Mouse (Mus musculus) gastrocnemius, adult 8-10 months (tissue): ENCODE results near the gene Ankrd17. TPM values are rescaled to one million over a fixed set of nuclear protein-coding genes. Genes with fewer than 3 reads are reported as not detected.

ENCODE experiments used
- DNase-seq, 2 experiments: peaks; one replicate each; pipeline ENCODE4 v3.0.0; 2022; ENCODE audit warnings: low spot score in 2 of 2
- total RNA-seq, 4 experiments: library from RNA; stranded (reverse); gene quantifications; 2 replicates each; pipeline ENCODE4 v1.2.4; 2022

Ankrd17 gene
- 10 to 100 TPM; 46.3 to 52.5 (median 48.1) TPM for total RNA-seq

DNA sequence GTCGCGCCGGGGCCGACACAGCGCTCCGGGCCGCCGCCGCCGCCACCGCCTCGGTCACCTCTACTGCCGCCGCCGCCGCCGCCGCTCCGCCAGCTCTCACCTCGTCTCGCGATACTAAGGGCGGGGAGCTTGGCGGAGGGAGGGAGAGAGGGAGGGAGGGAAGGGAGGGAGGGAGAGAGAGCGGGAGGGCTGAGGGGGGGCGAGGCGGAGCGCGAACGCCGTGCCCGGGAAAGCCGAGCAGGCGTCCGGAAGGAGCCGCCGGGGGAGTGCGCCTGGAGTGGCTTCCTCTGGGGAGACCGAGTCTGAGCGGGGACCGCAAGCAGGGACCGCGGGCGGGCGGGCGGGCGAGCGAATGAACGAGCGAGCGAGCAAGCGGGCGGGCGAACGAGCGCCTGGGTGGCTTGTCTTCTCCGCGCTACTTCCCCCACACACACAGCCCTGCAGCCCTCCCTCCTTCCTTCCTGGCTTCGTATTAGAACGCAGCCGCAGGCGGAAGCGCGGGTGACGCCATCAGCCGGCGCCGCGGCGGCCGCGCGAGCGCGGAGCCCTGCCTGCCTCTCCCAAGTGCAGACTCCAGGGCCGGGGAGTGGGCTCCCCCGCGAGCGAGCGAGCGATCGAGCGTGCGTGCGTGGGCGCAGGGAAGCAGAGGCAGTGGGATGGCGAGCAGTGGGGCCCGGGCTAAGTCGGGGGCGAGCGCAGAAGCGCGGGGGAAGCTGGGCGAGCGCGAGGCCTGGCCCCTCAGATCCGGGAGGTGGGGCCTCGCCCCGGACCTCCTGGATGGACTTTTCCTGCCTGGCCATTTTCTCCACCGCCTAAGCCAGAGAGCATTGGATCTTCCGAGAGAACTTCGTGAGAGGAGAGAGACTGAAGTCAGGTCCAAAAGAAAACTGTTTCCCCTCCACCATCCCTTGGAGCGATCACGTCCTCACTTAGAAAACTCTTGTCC, at the start of gene Ankrd17:
Ankrd17 (minus strand) TSS at position 457 of the 946 bp plus-strand sequence.
- DNase-seq, result peak; percentile 72 to 80

- DNase-seq, result no peak
These were observed 48.5 kb upstream of the Ankrd17 start for GRCm38 (mm10) chr5:90414925-90415295.

DNA sequence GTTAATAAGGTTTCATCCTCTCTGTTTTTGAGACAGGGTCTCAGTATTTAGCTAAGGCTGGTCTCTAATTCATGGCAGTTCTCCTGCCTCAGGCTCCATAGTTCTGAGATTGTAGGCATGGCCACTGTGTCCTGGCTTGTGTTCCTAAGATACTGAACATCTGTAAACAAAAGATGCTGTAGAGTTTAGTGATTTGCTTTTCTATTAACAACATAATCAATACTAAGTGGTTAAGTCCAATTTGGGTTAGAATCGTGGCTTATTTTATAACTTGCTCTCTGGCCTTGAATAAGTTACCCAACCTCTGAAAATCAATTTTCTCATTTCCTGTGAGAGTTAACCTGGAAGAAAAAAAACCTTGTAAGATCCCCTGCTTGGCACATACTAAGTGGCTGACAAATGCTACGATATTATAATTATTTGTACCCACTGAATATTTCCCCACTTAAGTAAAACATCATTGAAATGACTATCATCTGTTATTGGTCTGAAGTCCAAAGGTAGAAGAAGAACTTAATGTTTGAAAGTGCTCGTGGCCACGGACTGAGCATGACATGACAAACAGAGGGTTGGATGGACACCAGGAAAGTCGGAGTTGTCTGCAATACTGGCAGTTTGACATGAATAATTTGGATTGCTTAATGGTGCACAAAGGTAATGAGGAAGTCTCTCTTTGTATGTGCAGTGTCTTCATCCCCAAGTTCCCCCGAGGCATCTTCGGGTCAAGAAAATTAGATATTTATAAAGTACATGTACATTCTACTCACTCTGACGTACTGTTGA, 48.0 kb upstream of the Ankrd17 start:
- DNase-seq, result no peak

DNA sequence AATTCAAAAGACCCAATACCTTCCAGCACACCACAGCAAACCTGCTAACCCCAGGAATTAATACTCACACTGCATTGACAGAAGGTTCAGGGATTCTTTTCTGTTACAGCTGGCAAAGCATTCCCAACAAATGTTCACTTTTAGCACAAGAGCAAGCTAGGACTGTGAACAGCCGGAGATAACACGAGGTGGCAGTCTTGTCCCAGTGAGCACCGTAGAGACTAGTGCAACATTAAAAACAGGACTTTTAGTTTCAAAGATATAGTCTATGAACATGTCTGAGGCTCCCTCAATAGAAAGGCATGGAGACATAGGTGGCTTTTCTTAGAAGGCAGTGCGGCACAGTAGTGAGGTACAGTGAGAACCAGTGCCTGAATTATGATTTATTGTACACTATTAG, 38.8 kb upstream of the Ankrd17 start:
- DNase-seq, result no peak

DNA sequence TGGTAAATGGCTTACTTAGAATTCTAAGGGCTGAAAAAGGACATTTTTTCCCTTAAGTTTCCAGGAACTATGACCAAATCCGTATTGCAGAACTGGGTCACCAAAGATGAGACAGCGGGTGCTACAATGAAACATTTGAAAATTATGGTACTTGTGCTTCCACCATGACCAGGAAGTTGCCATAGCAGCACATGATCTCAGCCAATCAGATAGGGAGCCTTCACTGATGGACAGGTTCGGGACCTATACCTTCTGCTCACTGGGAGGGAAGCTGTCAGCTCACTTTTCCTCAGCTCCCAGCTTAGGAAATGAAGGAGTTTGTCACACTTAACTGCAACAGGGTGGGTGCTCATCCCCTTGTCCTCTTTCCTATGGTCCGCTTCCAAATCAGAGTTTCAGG, 30.4 kb upstream of the Ankrd17 start:
- no peak for DNase-seq

GRCm38 (mm10) chr5:90394322-90394721, 27.9 kb upstream of the Ankrd17 start:
- DNase-seq, result no peak

DNA sequence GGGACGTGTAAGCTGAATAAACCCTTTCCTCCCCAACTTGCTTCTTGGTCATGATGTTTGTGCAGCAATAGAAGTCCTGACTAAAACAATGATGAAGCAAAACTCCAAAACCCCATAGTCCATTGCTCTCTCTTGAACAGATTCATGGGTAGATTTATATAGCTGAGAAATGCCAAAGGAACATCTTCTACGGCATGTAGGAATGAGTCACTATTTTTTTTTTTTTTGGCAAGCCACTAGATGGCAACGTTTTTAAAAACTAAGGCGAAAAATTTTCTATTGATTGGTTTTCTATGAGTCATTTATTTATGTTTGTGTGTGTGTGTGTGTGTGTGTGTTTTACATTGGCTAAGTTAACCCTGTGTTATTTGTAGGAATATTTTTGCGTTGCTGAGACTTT, 27.4 kb upstream of the Ankrd17 start:
- no peak for DNase-seq

- DNase-seq, result no peak
These were observed 16.7 kb upstream of the Ankrd17 start for GRCm38 (mm10) chr5:90383080-90383479.

GRCm38 (mm10) chr5:90381458-90381857, 15.1 kb upstream of the Ankrd17 start:
- no peak for DNase-seq

DNA sequence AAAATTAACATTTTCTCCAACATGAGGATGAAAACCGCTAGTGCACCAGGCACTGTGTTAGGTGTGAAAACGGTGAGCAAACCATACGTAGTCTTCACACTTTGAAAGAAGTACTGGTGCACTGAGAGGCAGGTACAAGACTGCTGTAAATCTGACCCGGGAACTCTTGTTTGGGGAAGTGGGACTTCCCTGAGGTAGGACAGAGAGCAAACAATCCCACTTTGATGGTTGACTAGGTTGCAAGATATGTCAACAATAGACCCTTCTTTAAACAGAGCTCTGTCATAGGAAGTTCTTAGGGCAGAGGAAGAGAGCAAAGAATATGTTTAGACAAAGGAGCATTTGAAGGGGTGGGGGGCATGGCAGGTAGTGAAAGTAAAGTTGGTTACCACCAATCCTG, 7.3 kb upstream of the Ankrd17 start:
- DNase-seq, result no peak

DNA sequence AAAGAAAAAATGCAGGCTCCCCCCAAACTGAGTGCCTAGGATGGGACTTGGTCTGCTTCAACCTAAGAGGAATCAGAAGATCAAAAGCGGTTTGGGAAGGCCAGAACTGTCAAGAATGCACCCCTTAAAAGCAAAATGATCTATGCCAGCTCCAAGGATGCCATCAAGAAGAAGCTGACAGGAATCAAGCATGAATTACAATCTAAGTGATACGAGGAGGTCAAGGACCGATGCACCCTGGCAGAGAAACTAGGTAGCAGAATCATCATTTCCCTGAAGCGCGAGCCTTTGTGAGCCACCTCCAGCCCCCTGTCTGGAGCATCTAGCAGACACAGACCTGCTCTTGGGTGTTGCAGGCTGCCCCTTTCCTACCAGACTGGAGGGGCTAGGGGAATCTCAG, 4.0 kb upstream of the Ankrd17 start:
- DNase-seq, result no peak

DNA sequence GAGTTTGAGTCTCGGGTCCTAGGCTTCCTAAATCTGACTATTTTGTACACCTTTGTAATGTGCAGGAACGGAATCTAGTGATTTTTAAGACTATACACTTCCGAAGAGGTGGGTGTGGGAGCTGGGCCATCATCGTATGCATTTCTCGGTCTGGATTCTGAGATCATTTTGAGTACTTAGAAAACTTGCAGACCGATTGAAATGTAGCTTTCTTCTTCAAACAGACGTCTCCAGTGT, 608 bp upstream of the Ankrd17 start, which contains the start of gene Gm9958:
Gm9958 (plus strand) TSS at position 138 of the 237 bp plus-strand sequence.
- DNase-seq, result no peak

- DNase-seq, result peak; percentile 10 to 17
These were observed 1.0 kb downstream of the Ankrd17 start for GRCm38 (mm10) chr5:90365141-90365951.

GRCm38 (mm10) chr5:90364526-90364925, 1.9 kb downstream of the Ankrd17 start:
- peak; percentile 44 to 63 for DNase-seq

DNA sequence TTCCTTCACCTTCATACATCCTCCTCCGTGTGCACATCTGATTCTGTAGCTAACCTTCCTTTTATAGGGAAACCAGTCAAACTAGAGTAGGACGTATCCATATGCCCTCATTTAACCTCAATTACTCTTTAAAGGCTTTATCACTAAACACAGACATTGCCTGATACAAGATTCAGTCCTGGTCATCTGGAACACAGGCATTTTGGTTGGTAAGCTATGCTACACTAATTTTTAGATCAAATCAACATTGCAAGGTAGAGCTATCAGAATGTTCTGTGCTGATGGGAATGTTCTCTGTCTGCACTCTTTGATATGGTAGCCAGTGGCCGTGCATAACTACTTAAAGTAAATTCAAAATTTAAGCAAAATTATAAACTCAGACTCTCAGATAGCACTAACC, 10.6 kb downstream of the Ankrd17 start:
- DNase-seq, result no peak

DNA sequence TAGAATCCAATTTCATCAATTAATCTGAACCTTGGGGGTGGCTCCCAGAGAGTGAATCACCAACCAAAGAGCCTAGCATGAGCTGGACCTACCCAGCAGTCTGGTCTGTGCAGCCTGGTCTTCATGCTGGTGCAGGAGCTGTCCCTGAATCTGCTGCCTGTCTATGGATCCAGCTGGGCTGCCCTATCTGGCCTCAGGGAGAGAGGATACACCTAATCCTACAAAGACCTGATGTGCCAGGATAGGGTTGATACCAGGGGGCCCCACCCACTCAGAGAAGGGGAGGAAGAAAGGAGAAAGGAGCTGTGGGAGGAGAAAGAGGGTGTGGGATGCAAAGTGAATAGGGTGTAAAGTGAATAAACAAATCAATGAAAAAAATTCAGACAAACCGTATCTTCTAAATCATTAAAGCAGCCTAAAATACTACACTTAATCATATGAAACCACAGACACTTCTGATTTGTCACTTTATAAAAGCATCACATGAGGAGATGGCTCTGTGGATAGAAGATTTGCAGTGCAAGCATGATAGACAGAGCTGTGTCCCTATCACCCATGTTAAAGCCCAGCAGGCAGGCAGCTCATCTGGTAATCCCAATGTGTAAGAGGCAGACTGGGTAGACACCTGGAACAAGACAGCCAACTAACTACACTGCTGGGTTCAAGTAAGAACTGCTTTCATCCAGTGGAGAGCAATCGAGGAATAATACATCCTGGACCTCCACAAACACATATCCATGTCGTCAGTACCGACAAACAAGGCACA, 12.6 kb downstream of the Ankrd17 start:
- DNase-seq, result no peak

DNA sequence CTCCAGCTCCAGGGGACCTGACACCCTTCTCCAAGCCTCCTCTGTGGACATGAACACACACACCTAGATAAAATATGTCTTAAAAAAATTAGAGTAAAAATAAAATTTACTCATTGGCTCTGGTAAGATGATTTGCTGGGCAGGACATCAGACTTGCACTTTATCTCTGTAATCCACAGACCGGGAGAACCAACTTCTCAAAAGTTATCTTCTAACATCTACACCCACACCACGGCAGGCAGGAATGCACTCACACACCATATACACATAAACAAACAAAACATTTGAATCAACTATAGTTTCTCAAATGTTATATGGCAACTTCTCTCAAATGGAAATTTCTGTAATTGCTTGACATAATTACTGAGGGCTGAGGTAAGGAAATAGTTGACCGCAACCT, 19.5 kb downstream of the Ankrd17 start:
- no peak for DNase-seq

DNA sequence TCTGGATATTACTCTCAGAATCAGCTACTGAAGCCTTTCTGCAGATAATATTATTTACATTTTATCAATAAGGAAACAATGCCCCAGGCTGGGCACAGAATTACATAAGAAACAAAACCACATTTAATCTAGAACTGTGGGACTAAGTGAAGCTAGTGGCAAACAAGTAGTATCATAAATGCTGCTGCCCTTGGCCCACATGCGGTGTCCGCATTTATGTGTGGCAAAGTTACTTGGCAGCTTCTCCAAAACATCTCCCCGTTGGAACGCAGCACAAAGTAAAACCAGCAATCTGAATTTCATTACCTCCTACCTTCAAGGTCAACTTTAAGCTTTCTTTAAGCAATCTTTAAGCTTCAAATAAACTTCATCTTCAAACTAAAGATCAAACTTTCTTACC, 25.5 kb downstream of the Ankrd17 start:
- no peak for DNase-seq

DNA sequence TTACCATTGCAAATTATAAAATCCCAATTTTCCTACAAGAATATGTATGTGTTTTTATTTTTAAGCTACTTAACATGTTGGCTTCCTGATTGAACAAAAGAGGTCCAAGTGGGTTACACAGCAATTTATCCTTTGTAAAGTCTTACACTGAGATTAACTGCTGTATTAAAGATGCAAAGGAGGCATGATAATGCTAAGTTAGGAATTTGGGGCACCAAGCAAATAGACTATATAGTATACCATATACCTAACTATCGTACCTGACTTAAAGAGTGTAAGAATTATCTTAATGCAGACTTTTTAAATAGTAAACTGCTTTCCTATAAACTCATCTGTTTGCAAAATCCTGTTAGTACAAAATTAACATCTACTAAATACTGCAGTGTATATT, 26.4 kb downstream of the Ankrd17 start:
- no peak for DNase-seq

DNA sequence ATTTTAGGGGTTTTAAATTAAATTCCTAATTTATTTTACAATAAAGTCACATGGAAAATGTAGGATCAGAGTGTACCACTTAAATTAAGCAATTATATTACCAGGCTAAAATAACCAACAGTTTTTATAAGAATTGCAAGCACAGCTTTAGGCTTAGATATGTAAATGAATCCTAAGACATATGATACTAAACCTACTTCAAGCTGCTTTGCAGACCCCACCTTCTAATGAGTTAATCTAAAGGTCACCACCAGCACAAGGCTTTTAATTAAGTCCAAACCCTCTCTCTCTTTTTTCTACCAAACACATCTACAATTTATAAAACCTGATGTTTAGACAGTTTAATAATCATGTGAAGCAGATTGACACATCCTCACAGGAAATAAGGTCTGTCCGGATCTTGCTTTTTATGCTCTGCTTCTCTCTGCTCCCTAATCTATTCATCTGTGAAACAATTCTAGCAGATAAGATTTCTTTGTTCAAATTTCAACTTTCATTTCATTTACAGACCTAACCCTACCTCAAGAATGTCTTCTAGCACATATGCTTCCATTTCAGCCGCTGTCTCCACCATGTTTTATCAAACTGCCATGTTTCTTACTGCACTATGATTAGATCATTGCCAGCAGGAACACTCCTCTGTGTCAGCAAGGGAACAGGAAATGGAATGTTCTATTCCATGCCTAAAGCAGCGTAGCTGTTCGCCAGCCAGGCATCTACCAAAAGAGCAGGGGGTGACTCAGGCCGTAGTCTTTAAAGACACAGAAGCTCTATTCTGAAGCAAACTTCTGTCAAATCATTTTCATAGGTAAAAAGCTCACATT, 27.0 kb downstream of the Ankrd17 start:
- DNase-seq, result peak; percentile 63 to 66
